Mouse (Mus musculus) heart, postnatal 0 days (tissue): ENCODE data around the gene Tmem218.

ENCODE experiments used
- CTCF ChIP-seq: IDR thresholded peaks from 2 replicates; pipeline ENCODE4 v1.5.1; 2016; ENCODE audit warnings: antibody characterized with exemption, control low read depth, low read depth
- EP300 ChIP-seq: IDR thresholded peaks from 2 replicates; pipeline ENCODE4 v1.6.1; 2016; ENCODE audit warnings: antibody characterized with exemption, low read depth

DNA sequence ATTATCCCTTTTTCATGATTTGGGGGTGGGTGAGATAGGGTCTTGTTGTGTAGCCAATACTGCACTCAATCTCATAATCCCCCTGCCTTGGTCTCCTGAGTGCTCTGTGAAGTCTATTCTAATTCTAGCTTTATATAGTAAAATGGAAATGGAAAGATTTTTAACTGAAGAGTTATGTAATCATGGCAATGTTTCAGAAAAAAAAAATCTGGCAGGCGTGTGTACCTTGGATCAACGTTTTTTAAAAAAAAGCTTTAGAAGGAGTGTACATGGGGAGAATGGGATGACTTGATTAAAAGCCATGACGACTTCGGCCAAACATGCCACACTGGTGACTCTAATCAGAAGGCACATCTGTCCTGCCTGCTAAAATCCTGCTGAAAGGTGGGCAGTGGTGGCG is 20.6 kb upstream of the Tmem218 start:
- no peak for TF ChIP-seq CTCF
- TF ChIP-seq EP300 = no peak
